Mouse (Mus musculus): ENCODE data around the gene Denr. TPM values are rescaled to one million over a fixed set of nuclear protein-coding genes. Genes with fewer than 3 reads are reported as not detected.

The Denr gene
- polyA plus RNA-seq, 2 experiments, result 64.5 to 121 TPM

DNA sequence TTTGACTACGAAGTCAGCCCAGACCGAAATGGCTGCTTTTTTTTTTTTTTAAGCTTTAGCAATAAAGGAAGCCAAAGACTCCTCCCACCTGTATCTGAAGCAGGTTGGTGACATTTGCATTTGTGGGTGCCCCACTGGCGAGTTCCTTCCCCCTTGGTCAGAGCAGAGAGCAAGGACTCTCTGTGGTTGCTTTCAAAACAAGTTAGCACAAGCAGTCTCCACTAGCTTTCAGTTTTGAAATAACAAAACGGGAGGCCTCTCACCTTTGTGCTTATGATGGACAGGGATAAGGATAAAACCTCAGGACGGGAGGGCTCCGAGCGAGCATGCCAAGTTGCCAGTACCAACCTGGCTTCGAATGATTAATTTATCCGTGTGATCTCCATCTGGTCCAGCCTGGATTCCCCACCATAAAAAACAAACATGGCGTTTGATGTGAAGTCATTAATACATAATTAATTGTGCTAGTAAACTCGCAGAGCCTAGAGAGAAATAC, 67.7 kb downstream of the Denr start:
- Histone ChIP-seq H3K9me3 (ENCODE audit: control insufficient read depth, low read length) (no peaks in the 10 kb centered on the region), H3K9ac (ENCODE audit: low read depth, low read length, severe bottlenecking) (no peak overlapping the region), H3K4me1 (ENCODE audit: control insufficient read depth, insufficient read depth, low read length) (no peaks in the 10 kb centered on the region; the same call in none of the 2 replicates), H3K4me2 (replicated peaks; ENCODE audit: low read depth, low read length, severe bottlenecking) (peak overlapping the region; percentile 90), H3K27me3 (ENCODE audit: control insufficient read depth, insufficient read depth, low read length) (no peaks in the 10 kb centered on the region), H3K36me3 (ENCODE audit: control insufficient read depth, insufficient read depth, low read length) (no peaks in the 10 kb centered on the region), H3K4me3 (replicated peaks; ENCODE audit: low read length) (peak overlapping the region; percentile 65), H3K27ac (replicated peaks; ENCODE audit: low read depth, low read length) (no peak overlapping the region)
- 20% methylated on average over 11 of the region's 11 CpGs for whole genome bisulfite sequencing
- TF ChIP-seq POLR2A (IDR thresholded peaks at IDR 0.05; ENCODE audit: borderline replicate concordance, extremely low read depth, insufficient read depth, insufficient read length), result no peak
- ATAC-seq (ENCODE audit: low FRiP score, low read depth), result no peak
- DNase-seq (ENCODE audit: low spot score), result no peak

DNA sequence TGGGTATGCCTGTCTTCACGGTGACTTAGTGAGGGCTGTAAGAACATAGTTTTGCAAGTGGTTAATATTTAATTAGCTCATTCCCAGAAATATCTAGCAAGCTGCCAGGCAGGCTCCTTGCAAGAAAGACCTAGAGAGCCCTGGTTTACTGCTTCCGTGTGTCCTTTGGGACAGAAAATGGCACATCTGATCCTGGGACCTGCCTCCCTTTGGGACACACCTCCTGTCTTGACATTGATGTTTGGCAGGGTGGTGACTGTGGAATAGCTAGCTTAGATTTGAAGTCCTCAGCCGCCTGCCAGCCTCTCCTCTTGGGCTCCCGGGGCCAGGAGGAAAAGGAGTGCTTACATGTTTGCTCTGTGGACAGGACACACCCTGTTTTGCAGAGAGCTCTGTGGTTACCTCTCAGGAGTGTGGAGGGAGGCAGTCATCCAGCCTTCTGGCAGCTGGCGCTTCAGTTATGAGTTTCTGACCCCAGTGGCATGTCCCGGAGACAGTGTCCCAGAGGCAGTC, 68.7 kb downstream of the Denr start:
- H3K4me1 ChIP-seq (ENCODE audit: control insufficient read depth, insufficient read depth, low read length), result no peaks in the 10 kb centered on the region; the same call in none of the 2 replicates
- no peaks in the 10 kb centered on the region for H3K9me3 ChIP-seq (ENCODE audit: control insufficient read depth, low read length)
- H3K9ac ChIP-seq (ENCODE audit: low read depth, low read length, severe bottlenecking), result no peak overlapping the region
- DNase-seq (ENCODE audit: low spot score) (no peak), ATAC-seq (ENCODE audit: low FRiP score, low read depth) (no peak)
- no peaks in the 10 kb centered on the region for H3K27me3 ChIP-seq (ENCODE audit: control insufficient read depth, insufficient read depth, low read length)
- H3K27ac ChIP-seq (replicated peaks; ENCODE audit: low read depth, low read length), result no peak overlapping the region
- no peaks in the 10 kb centered on the region for H3K36me3 ChIP-seq (ENCODE audit: control insufficient read depth, insufficient read depth, low read length)
- 54% methylated on average over 6 of the region's 6 CpGs for WGBS
- H3K4me3 ChIP-seq (replicated peaks; ENCODE audit: low read length), result no peak overlapping the region
- TF ChIP-seq POLR2A (IDR thresholded peaks at IDR 0.05; ENCODE audit: borderline replicate concordance, extremely low read depth, insufficient read depth, insufficient read length), result no peak
- 0 out of 2 replicates have a peak overlapping the region, but pooled peaks have one; percentile 90 for H3K4me2 ChIP-seq (replicated peaks; ENCODE audit: low read depth, low read length, severe bottlenecking)

DNA sequence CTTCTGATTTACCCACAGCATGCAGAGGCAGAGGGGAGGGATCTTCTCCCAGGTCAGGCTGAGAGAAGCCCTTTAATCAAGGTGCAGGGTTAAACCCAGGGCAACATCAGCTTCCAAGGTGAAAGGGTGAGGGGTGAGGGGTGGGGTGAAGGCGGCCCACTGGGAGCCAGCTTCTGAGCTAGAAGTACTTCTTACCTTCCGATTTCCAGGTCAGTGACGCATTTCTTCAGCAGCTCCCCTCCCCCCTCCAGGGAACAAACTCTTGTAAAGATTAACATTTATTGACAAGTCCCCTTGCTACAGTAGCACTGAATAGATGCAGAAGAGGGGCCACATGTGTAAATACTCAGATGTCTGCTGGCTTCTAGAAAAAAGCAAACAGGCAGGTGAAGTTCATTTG, 70.3 kb downstream of the Denr start:
- Histone ChIP-seq H3K4me1 (ENCODE audit: control insufficient read depth, insufficient read depth, low read length) (no peaks in the 10 kb centered on the region; the same call in none of the 2 replicates), H3K9me3 (ENCODE audit: control insufficient read depth, low read length) (no peaks in the 10 kb centered on the region), H3K27ac (replicated peaks; ENCODE audit: low read depth, low read length) (no peak overlapping the region), H3K4me2 (replicated peaks; ENCODE audit: low read depth, low read length, severe bottlenecking) (no peak overlapping the region), H3K36me3 (ENCODE audit: control insufficient read depth, insufficient read depth, low read length) (no peaks in the 10 kb centered on the region), H3K27me3 (ENCODE audit: control insufficient read depth, insufficient read depth, low read length) (no peaks in the 10 kb centered on the region), H3K9ac (ENCODE audit: low read depth, low read length, severe bottlenecking) (0 out of 2 replicates have a peak overlapping the region, but pooled peaks have one; percentile 16), H3K4me3 (replicated peaks; ENCODE audit: low read length) (no peak overlapping the region)
- TF ChIP-seq POLR2A (IDR thresholded peaks at IDR 0.05; ENCODE audit: borderline replicate concordance, extremely low read depth, insufficient read depth, insufficient read length), result no peak
- ATAC-seq (ENCODE audit: low FRiP score, low read depth), result no peak
- DNase-seq (ENCODE audit: low spot score), result no peak
- 23% methylated on average over 3 of the region's 3 CpGs for WGBS

DNA sequence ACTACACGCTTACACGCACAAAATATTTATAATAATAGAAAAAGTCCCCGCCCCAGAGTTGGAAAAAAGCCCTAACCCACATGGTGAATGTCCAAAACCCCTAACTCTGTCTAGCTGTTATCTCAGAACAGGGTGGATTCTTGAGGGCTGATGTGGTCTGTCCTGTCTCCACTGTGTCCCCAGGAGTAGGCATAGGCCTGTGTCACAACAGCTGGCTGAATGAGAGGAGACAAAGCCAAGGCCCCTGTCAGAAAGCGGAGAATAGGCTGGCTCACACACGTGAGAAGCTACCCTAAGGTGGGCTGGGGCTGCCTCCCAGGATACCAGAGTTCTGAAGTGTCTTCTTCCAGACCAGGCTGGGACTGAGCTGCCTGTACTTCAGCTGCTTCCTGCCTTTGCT, 71.2 kb downstream of the Denr start:
- Histone ChIP-seq H3K4me1 (ENCODE audit: control insufficient read depth, insufficient read depth, low read length) (no peaks in the 10 kb centered on the region; the same call in none of the 2 replicates), H3K4me3 (replicated peaks; ENCODE audit: low read length) (no peak overlapping the region), H3K36me3 (ENCODE audit: control insufficient read depth, insufficient read depth, low read length) (no peaks in the 10 kb centered on the region), H3K9me3 (ENCODE audit: control insufficient read depth, low read length) (no peaks in the 10 kb centered on the region), H3K9ac (ENCODE audit: low read depth, low read length, severe bottlenecking) (no peak overlapping the region), H3K27ac (replicated peaks; ENCODE audit: low read depth, low read length) (no peak overlapping the region), H3K27me3 (ENCODE audit: control insufficient read depth, insufficient read depth, low read length) (no peaks in the 10 kb centered on the region), H3K4me2 (replicated peaks; ENCODE audit: low read depth, low read length, severe bottlenecking) (no peak overlapping the region)
- WGBS, result 68% methylated on average over 5 of the region's 5 CpGs
- ATAC-seq (ENCODE audit: low FRiP score, low read depth), result no peak
- TF ChIP-seq POLR2A (IDR thresholded peaks at IDR 0.05; ENCODE audit: borderline replicate concordance, extremely low read depth, insufficient read depth, insufficient read length), result no peak
- no peak for DNase-seq (ENCODE audit: low spot score)

Other genes with a start within 250 kb of the Denr start
- 33.4 and 33.7 TPM in 2 replicates for gene Clip1, start 222.6 kb upstream of the Denr start, polyA plus RNA-seq (2012; rRNA removed)
- 35.2 and 37.1 TPM in 2 replicates for gene Clip1, start 222.6 kb upstream of the Denr start, polyA plus RNA-seq (2014; fragmentation: Nextera tagmentation; extraction: Ambion mirVana)
- 84.5 and 86.9 TPM in 2 replicates for gene Zcchc8, start 186.1 kb upstream of the Denr start, polyA plus RNA-seq (2012; rRNA removed)
- gene Zcchc8, start 186.1 kb upstream of the Denr start, polyA plus RNA-seq (2014; fragmentation: Nextera tagmentation; extraction: Ambion mirVana), result 70.9 and 76.1 TPM in 2 replicates
- 76.3 and 120 TPM in 2 replicates for gene Rsrc2, start 157.8 kb upstream of the Denr start, polyA plus RNA-seq (2012; rRNA removed)
- 113 and 124 TPM in 2 replicates for gene Rsrc2, start 157.8 kb upstream of the Denr start, polyA plus RNA-seq (2014; fragmentation: Nextera tagmentation; extraction: Ambion mirVana)
- gene Kntc1, start 157.5 kb upstream of the Denr start, polyA plus RNA-seq (2012; rRNA removed), result 30.6 and 31.2 TPM in 2 replicates
- 26.0 and 30.2 TPM in 2 replicates for gene Kntc1, start 157.5 kb upstream of the Denr start, polyA plus RNA-seq (2014; fragmentation: Nextera tagmentation; extraction: Ambion mirVana)
- 1.8 and 2.5 TPM in 2 replicates for gene Hcar2, start 41.7 kb upstream of the Denr start, polyA plus RNA-seq (2012; rRNA removed)
- 2.4 and 4.2 TPM in 2 replicates for gene Hcar2, start 41.7 kb upstream of the Denr start, polyA plus RNA-seq (2014; fragmentation: Nextera tagmentation; extraction: Ambion mirVana)
- 0.52 and 0.72 TPM in 2 replicates for gene Hcar1, start 27.2 kb upstream of the Denr start, polyA plus RNA-seq (2012; rRNA removed)
- 0.21 and 0.30 TPM in 2 replicates for gene Hcar1, start 27.2 kb upstream of the Denr start, polyA plus RNA-seq (2014; fragmentation: Nextera tagmentation; extraction: Ambion mirVana)
- gene Gm43518, start 20.2 kb downstream of the Denr start, polyA plus RNA-seq (2012; rRNA removed), result 0.90 and 2.1 TPM in 2 replicates
- gene Gm43518, start 20.2 kb downstream of the Denr start, polyA plus RNA-seq (2014; fragmentation: Nextera tagmentation; extraction: Ambion mirVana), result 2.2 and 2.4 TPM in 2 replicates
- gene Ccdc62, start 23.5 kb downstream of the Denr start, polyA plus RNA-seq (2012; rRNA removed), result 9.2 and 9.5 TPM in 2 replicates
- gene Ccdc62, start 23.5 kb downstream of the Denr start, polyA plus RNA-seq (2014; fragmentation: Nextera tagmentation; extraction: Ambion mirVana), result 4.0 and 6.6 TPM in 2 replicates
- gene Hip1r, start 66.5 kb downstream of the Denr start, polyA plus RNA-seq (2012; rRNA removed), result 10.6 and 12.3 TPM in 2 replicates
- gene Hip1r, start 66.5 kb downstream of the Denr start, polyA plus RNA-seq (2014; fragmentation: Nextera tagmentation; extraction: Ambion mirVana), result 8.7 and 9.9 TPM in 2 replicates
- 44.2 and 54.9 TPM in 2 replicates for gene Vps37b, start 125.1 kb downstream of the Denr start, polyA plus RNA-seq (2012; rRNA removed)
- gene Vps37b, start 125.1 kb downstream of the Denr start, polyA plus RNA-seq (2014; fragmentation: Nextera tagmentation; extraction: Ambion mirVana), result 29.3 and 34.4 TPM in 2 replicates
- 2.6 and 3.8 TPM in 2 replicates for gene Abcb9, start 188.6 kb downstream of the Denr start, polyA plus RNA-seq (2012; rRNA removed)
- 2.2 and 3.4 TPM in 2 replicates for gene Abcb9, start 188.6 kb downstream of the Denr start, polyA plus RNA-seq (2014; fragmentation: Nextera tagmentation; extraction: Ambion mirVana)
- 26.5 and 42.0 TPM in 2 replicates for gene Ogfod2, start 205.1 kb downstream of the Denr start, polyA plus RNA-seq (2012; rRNA removed)
- gene Ogfod2, start 205.1 kb downstream of the Denr start, polyA plus RNA-seq (2014; fragmentation: Nextera tagmentation; extraction: Ambion mirVana), result 14.2 and 16.4 TPM in 2 replicates
- 67.6 and 95.1 TPM in 2 replicates for gene Arl6ip4, start 208.9 kb downstream of the Denr start, polyA plus RNA-seq (2012; rRNA removed)
- gene Arl6ip4, start 208.9 kb downstream of the Denr start, polyA plus RNA-seq (2014; fragmentation: Nextera tagmentation; extraction: Ambion mirVana), result 88.3 and 94.9 TPM in 2 replicates

Data from limb, embryonic 14.5 days (tissue).